Mouse (Mus musculus) intestine, embryonic 15.5 days (tissue): ENCODE results near the gene Shank2. TPM values are rescaled to one million over a fixed set of nuclear protein-coding genes. Genes with fewer than 3 reads are reported as not detected.
A peak's percentile ranks its signal among the peaks of the same experiment; 100 is the strongest.

Experiments used
- ATAC-seq: fragments of 200-750 bp; cut with Nextera tagmentation; 2 replicates; pipeline ENCODE4 v1.8.0; 2017; ENCODE audit warnings: moderate TSS enrichment, moderate library complexity
- H3K27ac ChIP-seq: fragments of 300-500 bp; sonication (generic); 2 replicates; pipeline ENCODE4 v1.5.1; 2015; ENCODE audit warnings: mild to moderate bottlenecking, inconsistent platforms
- H3K27me3 ChIP-seq: fragments of 300-500 bp; sonication (generic); replicated peaks from 2 replicates; pipeline ENCODE4 v1.6.1; 2015; ENCODE audit warnings: inconsistent platforms
- H3K36me3 ChIP-seq: fragments of 300-500 bp; sonication (generic); 2 replicates; pipeline ENCODE4 v1.6.1; 2015; ENCODE audit warnings: inconsistent platforms
- H3K4me1 ChIP-seq: fragments of 300-500 bp; sonication (generic); replicated peaks from 2 replicates; pipeline ENCODE4 v1.6.1; 2015; ENCODE audit warnings: inconsistent platforms
- H3K4me2 ChIP-seq: fragments of 300-500 bp; sonication (generic); replicated peaks from 2 replicates; pipeline ENCODE4 v1.6.1; 2015; ENCODE audit warnings: mild to moderate bottlenecking, inconsistent platforms
- H3K4me3 ChIP-seq: fragments of 300-500 bp; sonication (generic); replicated peaks from 2 replicates; pipeline ENCODE4 v1.5.1; 2015; ENCODE audit warnings: inconsistent platforms
- H3K9ac ChIP-seq: fragments of 300-500 bp; sonication (generic); 2 replicates; pipeline ENCODE4 v1.6.1; 2015; ENCODE audit warnings: inconsistent platforms
- H3K9me3 ChIP-seq: fragments of 300-500 bp; sonication (generic); 2 replicates; pipeline ENCODE4 v1.6.1; 2016; ENCODE audit warnings: inconsistent platforms
- WGBS: fragments of 180-500 bp; shearing (Covaris S2); methylation state at CpG from one replicate; pipeline ENCODE4 v1.1.7; 2015; 5-methylcytosine and 5-hydroxymethylcytosine counted together
- polyA plus RNA-seq: library from polyadenylated mRNA; unstranded; fragments of >200 nt; fragmentation: Nextera tagmentation; extraction: Ambion mirVana; gene quantifications from 2 replicates; pipeline ENCODE4 v1.2.1, GENCODE M21; 2015

The Shank2 gene
- polyA plus RNA-seq, 1 experiment from 2014 or later = 0.99 TPM

- Histone ChIP-seq H3K4me3 (no peak overlapping the region), H3K36me3 (no peaks in the 10 kb centered on the region), H3K4me1 (no peaks in the 10 kb centered on the region), H3K9ac (no peak overlapping the region), H3K4me2 (no peak overlapping the region), H3K27me3 (no peaks in the 10 kb centered on the region), H3K27ac (no peak overlapping the region), H3K9me3 (no peaks in the 10 kb centered on the region)
- ATAC-seq = no peak
- WGBS = 88% methylated on average over 8 of the region's 8 CpGs
Measured at GRCm38 (mm10) chr7:144157936-144158335, 156.2 kb downstream of the Shank2 start.

- H3K9ac ChIP-seq = no peak overlapping the region
- ATAC-seq = no peak
- 85% methylated on average over 8 of the region's 8 CpGs for WGBS
Measured at GRCm38 (mm10) chr7:144159556-144159955, 157.8 kb downstream of the Shank2 start.

GRCm38 (mm10) chr7:144160066-144160465, 158.3 kb downstream of the Shank2 start:
- H3K27ac ChIP-seq = no peak overlapping the region
- H3K27me3 ChIP-seq = no peaks in the 10 kb centered on the region
- H3K4me3 ChIP-seq = no peak overlapping the region
- no peak overlapping the region for H3K4me2 ChIP-seq
- WGBS = 50% methylated on average over 2 of the region's 2 CpGs
- H3K36me3 ChIP-seq = no peaks in the 10 kb centered on the region
- H3K4me1 ChIP-seq = no peaks in the 10 kb centered on the region
- no peak overlapping the region for H3K9ac ChIP-seq
- H3K9me3 ChIP-seq = no peaks in the 10 kb centered on the region
- no peak for ATAC-seq

More at GRCm38 (mm10) chr7:144159556-144159955, 157.8 kb downstream of the Shank2 start:
- Histone ChIP-seq H3K4me2 (no peak overlapping the region), H3K4me3 (no peak overlapping the region), H3K27me3 (no peaks in the 10 kb centered on the region), H3K4me1 (no peaks in the 10 kb centered on the region), H3K9me3 (no peaks in the 10 kb centered on the region), H3K36me3 (no peaks in the 10 kb centered on the region), H3K27ac (no peak overlapping the region)

- Histone ChIP-seq H3K36me3 (no peaks in the 10 kb centered on the region), H3K9me3 (no peaks in the 10 kb centered on the region), H3K4me3 (no peak overlapping the region), H3K9ac (no peak overlapping the region), H3K4me2 (no peak overlapping the region), H3K27me3 (no peaks in the 10 kb centered on the region), H3K27ac (no peak overlapping the region), H3K4me1 (no peaks in the 10 kb centered on the region)
- WGBS = 88% methylated on average over 15 of the region's 15 CpGs
- no peak for ATAC-seq
Measured at GRCm38 (mm10) chr7:144160646-144161249, 159.0 kb downstream of the Shank2 start.

DNA sequence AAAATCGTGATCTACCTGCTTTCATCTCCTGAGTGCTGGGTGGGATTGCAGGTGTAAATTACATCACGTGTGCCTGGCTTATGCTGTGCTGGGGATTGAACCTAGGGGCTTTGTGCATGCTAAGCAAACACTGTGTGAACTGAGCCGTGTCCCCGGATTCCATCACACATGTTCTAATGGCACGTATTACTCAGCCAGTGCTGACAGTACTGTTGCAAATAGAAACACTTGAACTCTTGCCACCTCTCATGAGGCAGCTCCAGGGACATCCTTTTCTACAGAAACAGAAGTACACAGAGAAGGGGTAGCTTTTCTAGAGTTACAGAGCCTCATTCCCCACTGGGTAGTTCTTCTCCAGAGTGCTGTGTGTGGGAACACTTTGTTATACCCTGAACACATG, 168.5 kb downstream of the Shank2 start:
- Histone ChIP-seq H3K4me2 (no peak overlapping the region), H3K27ac (no peak overlapping the region), H3K27me3 (peaks cover 4% of the 10 kb centered on the region), H3K9me3 (no peaks in the 10 kb centered on the region), H3K9ac (no peak overlapping the region), H3K4me3 (no peak overlapping the region), H3K36me3 (no peaks in the 10 kb centered on the region), H3K4me1 (no peaks in the 10 kb centered on the region)
- 71% methylated on average over 5 of the region's 5 CpGs for WGBS
- no peak for ATAC-seq

GRCm38 (mm10) chr7:144170686-144171085, 169.0 kb downstream of the Shank2 start:
- no peak overlapping the region for H3K4me3 ChIP-seq
- no peaks in the 10 kb centered on the region for H3K4me1 ChIP-seq
- H3K9ac ChIP-seq = no peak overlapping the region
- H3K27me3 ChIP-seq = peaks cover 9% of the 10 kb centered on the region
- H3K9me3 ChIP-seq = no peaks in the 10 kb centered on the region
- no peak overlapping the region for H3K27ac ChIP-seq
- no peak overlapping the region for H3K4me2 ChIP-seq
- H3K36me3 ChIP-seq = no peaks in the 10 kb centered on the region
- WGBS = 86% methylated on average over 9 of the region's 9 CpGs
- no peak for ATAC-seq

GRCm38 (mm10) chr7:144173869-144174268, 172.1 kb downstream of the Shank2 start:
- no peak overlapping the region for H3K27ac ChIP-seq
- no peaks in the 10 kb centered on the region for H3K36me3 ChIP-seq
- no peak overlapping the region for H3K4me2 ChIP-seq
- WGBS = 90% methylated on average over 6 of the region's 6 CpGs
- no peak overlapping the region for H3K9ac ChIP-seq
- H3K4me1 ChIP-seq = no peaks in the 10 kb centered on the region
- peaks cover 22% of the 10 kb centered on the region for H3K27me3 ChIP-seq
- no peak overlapping the region for H3K4me3 ChIP-seq
- no peaks in the 10 kb centered on the region for H3K9me3 ChIP-seq
- ATAC-seq = no peak

GRCm38 (mm10) chr7:144174329-144174728, 172.6 kb downstream of the Shank2 start:
- ATAC-seq = no peak

DNA sequence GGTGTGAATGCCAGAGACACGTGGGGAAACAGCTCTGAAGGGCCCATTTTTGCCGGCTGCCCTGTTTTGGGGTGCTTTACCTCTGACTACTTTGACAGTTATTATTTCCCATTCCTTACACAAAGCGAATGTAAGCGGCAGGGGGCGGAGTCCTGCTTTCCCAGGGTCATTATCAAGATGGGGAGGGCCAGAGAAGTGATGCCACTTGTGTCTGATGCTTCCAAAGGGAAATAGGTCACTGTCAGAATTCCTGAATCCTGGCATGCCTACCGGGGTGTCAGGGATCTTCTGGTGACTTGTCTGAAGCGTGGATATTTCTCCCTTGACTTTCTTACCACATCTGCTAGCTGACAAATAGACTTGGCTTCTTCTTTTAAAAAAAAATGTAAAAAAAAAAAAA, 173.3 kb downstream of the Shank2 start:
- 28% methylated on average over 7 of the region's 7 CpGs for WGBS
- H3K27me3 ChIP-seq = peaks cover 22% of the 10 kb centered on the region
- ATAC-seq = no peak
- H3K27ac ChIP-seq = no peak overlapping the region
- no peaks in the 10 kb centered on the region for H3K36me3 ChIP-seq
- no peaks in the 10 kb centered on the region for H3K4me1 ChIP-seq
- H3K9ac ChIP-seq = no peak overlapping the region
- H3K4me3 ChIP-seq = no peak overlapping the region
- H3K9me3 ChIP-seq = no peaks in the 10 kb centered on the region
- H3K4me2 ChIP-seq = no peak overlapping the region

More at GRCm38 (mm10) chr7:144174329-144174728, 172.6 kb downstream of the Shank2 start:
- Histone ChIP-seq H3K27ac (no peak overlapping the region), H3K9ac (no peak overlapping the region), H3K4me3 (no peak overlapping the region), H3K27me3 (peaks cover 22% of the 10 kb centered on the region), H3K4me1 (no peaks in the 10 kb centered on the region), H3K4me2 (no peak overlapping the region), H3K36me3 (no peaks in the 10 kb centered on the region), H3K9me3 (no peaks in the 10 kb centered on the region)
- 79% methylated on average over 14 of the region's 14 CpGs for WGBS

DNA sequence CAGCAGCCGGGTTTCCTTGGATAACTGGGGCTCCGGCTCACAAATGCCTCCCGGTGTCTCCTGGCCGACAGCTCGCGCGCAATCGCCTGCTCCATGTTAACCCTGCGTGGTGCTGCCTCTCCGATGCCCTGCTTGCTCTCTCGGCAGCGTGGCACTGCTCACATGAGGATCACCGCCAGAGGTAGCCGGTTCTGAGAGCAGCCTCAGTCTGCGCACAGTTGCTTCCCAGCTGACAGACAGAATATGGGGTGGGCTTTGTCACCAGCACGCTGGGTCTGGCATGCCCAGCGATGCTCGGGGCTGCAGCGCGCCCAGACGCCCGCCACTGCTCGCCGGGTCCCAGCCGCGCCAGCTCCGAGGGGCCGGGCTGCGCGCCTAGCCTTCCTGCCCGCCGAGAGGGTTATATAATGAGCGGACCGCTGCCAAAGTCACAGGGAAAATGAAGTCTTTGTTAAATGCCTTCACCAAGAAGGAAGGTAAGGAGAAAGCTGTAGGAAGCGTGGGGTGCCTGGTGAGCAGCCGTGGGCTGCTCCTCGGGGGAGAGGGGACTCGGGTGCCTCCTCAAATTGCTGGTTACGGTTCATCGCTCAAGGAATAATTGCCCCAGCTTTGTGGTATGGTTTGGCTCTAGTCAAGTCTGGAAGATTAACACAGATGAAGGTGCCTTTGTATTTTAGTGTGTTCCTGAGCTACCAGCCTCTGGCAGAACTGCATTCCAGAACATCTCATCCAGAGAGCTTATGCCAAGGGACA, 173.9 kb downstream of the Shank2 start:
- no peak for ATAC-seq
- no peak overlapping the region for H3K27ac ChIP-seq
- H3K27me3 ChIP-seq = peaks cover 22% of the 10 kb centered on the region
- H3K4me2 ChIP-seq = peak overlapping the region; percentile 45
- H3K36me3 ChIP-seq = no peaks in the 10 kb centered on the region
- H3K9me3 ChIP-seq = no peaks in the 10 kb centered on the region
- H3K9ac ChIP-seq = no peak overlapping the region
- 14% methylated on average over 40 of the region's 40 CpGs for WGBS
- no peaks in the 10 kb centered on the region for H3K4me1 ChIP-seq
- 0 out of 2 replicates have a peak overlapping the region, but pooled peaks have one; percentile 12 for H3K4me3 ChIP-seq

DNA sequence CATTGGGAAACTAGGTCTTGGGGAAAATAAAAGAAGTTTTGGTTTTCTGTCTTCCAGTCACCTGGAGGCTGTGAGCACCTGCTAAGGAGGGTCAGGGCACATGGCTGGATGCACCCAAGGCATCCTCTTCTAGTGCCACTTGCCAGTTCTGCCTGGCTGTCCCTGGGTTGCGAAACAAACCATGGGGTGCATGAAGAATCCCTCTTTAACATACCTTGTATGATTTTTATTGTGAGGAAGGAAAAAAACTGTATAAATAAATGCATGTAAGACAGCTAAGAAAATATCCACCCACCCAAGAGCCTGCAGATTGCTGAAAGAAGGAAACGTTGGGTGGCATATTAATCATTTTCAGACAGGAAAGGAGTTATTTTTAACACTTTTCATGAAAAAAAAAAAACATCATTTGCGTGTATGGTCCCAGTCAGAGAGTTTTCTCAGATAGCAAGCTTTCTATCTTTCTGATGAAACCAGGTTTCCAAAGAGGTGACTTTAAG, 174.6 kb downstream of the Shank2 start:
- Histone ChIP-seq H3K27me3 (peaks cover 22% of the 10 kb centered on the region), H3K9ac (no peak overlapping the region), H3K4me3 (no peak overlapping the region), H3K4me2 (no peak overlapping the region), H3K27ac (no peak overlapping the region), H3K4me1 (no peaks in the 10 kb centered on the region), H3K9me3 (no peaks in the 10 kb centered on the region), H3K36me3 (no peaks in the 10 kb centered on the region)
- no peak for ATAC-seq
- WGBS = 74% methylated on average over 3 of the region's 3 CpGs

GRCm38 (mm10) chr7:144179436-144179835, 177.7 kb downstream of the Shank2 start:
- no peak overlapping the region for H3K27ac ChIP-seq
- WGBS = 93% methylated on average over 6 of the region's 6 CpGs
- no peak overlapping the region for H3K9ac ChIP-seq
- no peak for ATAC-seq
- H3K4me3 ChIP-seq = no peak overlapping the region
- H3K36me3 ChIP-seq = no peaks in the 10 kb centered on the region
- H3K4me1 ChIP-seq = no peaks in the 10 kb centered on the region
- no peak overlapping the region for H3K4me2 ChIP-seq
- no peaks in the 10 kb centered on the region for H3K9me3 ChIP-seq
- H3K27me3 ChIP-seq = peaks cover 18% of the 10 kb centered on the region
